Mouse (Mus musculus) forebrain, embryonic 15.5 days (tissue): ENCODE measurements around the gene Tmem212. TPM values are rescaled to one million over a fixed set of nuclear protein-coding genes. Genes with fewer than 3 reads are reported as not detected.

ENCODE experiments used
- ATAC-seq: fragments of 200-750 bp; cut with Nextera tagmentation; replicated peaks from 2 replicates; pipeline ENCODE4 v1.8.0; 2017; ENCODE audit warnings: mild to moderate bottlenecking, moderate TSS enrichment, moderate library complexity
- H3K27ac ChIP-seq: fragments of 300-500 bp; sonication (generic); replicated peaks from 2 replicates; pipeline ENCODE4 v1.5.1; 2015; ENCODE audit warnings: mild to moderate bottlenecking, inconsistent platforms
- H3K27me3 ChIP-seq: fragments of 300-500 bp; sonication (generic); 2 replicates; pipeline ENCODE4 v1.6.1; 2015; ENCODE audit warnings: inconsistent platforms
- H3K36me3 ChIP-seq: fragments of 300-500 bp; sonication (generic); 2 replicates; pipeline ENCODE4 v1.6.1; 2015; ENCODE audit warnings: mild to moderate bottlenecking, inconsistent platforms
- H3K4me1 ChIP-seq: fragments of 300-500 bp; sonication (generic); 2 replicates; pipeline ENCODE4 v1.6.1; 2015; ENCODE audit warnings: inconsistent platforms
- H3K4me2 ChIP-seq: fragments of 300-500 bp; sonication (generic); replicated peaks from 2 replicates; pipeline ENCODE4 v1.6.1; 2015; ENCODE audit warnings: mild to moderate bottlenecking, inconsistent platforms
- H3K4me3 ChIP-seq: fragments of 300-500 bp; sonication (generic); 2 replicates; pipeline ENCODE4 v1.5.1; 2015; ENCODE audit warnings: mild to moderate bottlenecking, inconsistent platforms
- H3K9ac ChIP-seq: fragments of 300-500 bp; sonication (generic); replicated peaks from 2 replicates; pipeline ENCODE4 v1.6.1; 2015; ENCODE audit warnings: mild to moderate bottlenecking, inconsistent platforms
- H3K9me3 ChIP-seq: fragments of 300-500 bp; sonication (generic); 2 replicates; pipeline ENCODE4 v1.6.1; 2016; ENCODE audit warnings: inconsistent platforms
- WGBS: fragments of 180-500 bp; shearing (Covaris S2); methylation state at CpG from one replicate; pipeline ENCODE4 v1.1.7; 2015; ENCODE audit warnings: mixed read lengths; 5-methylcytosine and 5-hydroxymethylcytosine counted together
- polyA plus RNA-seq: library from polyadenylated mRNA; unstranded; fragments of >200 nt; fragmentation: Nextera tagmentation; extraction: Ambion mirVana; gene quantifications from 2 replicates; pipeline ENCODE4 v1.2.1, GENCODE M21; 2015

Tmem212 gene
- polyA plus RNA-seq, 1 experiment from 2014 or later: not detected

GRCm38 (mm10) chr3:27827236-27827635, 68.9 kb downstream of the Tmem212 start:
- H3K4me3 ChIP-seq: no peak overlapping the region
- 89% methylated on average over 3 of the region's 3 CpGs for WGBS
- H3K27me3 ChIP-seq: no peaks in the 10 kb centered on the region
- H3K4me1 ChIP-seq: no peaks in the 10 kb centered on the region
- no peak for ATAC-seq
- no peaks in the 10 kb centered on the region for H3K36me3 ChIP-seq
- H3K9ac ChIP-seq: no peak overlapping the region
- H3K4me2 ChIP-seq: no peak overlapping the region
- no peaks in the 10 kb centered on the region for H3K9me3 ChIP-seq
- H3K27ac ChIP-seq: no peak overlapping the region

DNA sequence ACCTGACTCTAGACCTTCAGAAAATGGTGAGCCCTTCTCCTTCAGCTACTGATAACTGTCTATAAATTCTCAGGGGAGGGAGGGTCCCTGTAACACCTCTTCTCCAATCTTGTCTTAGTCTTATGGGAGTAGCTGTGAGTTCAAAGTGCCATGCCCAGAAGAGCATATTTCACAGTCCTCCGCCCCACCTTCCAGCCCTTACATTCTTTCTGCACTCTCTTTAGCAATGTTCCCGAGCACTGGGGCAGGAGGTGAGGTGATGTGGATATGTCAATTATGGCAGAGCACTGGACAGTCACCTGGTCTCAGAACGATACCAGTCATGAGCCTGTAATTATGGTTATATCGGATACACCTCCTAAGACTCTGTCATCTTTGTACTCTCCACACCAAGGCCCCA, 70.2 kb downstream of the Tmem212 start:
- no peak overlapping the region for H3K4me2 ChIP-seq
- no peak overlapping the region for H3K27ac ChIP-seq
- WGBS: 91% methylated on average over 4 of the region's 4 CpGs
- no peak for ATAC-seq
- no peaks in the 10 kb centered on the region for H3K4me1 ChIP-seq
- H3K9me3 ChIP-seq: no peaks in the 10 kb centered on the region
- H3K27me3 ChIP-seq: no peaks in the 10 kb centered on the region
- H3K9ac ChIP-seq: no peak overlapping the region
- H3K4me3 ChIP-seq: no peak overlapping the region
- no peaks in the 10 kb centered on the region for H3K36me3 ChIP-seq

Other genes with a start within 250 kb of the Tmem212 start
- gene Fndc3b, start 185.1 kb downstream of the Tmem212 start, polyA plus RNA-seq: 6.1 and 7.7 TPM in 2 replicates
- gene Pld1, start 42.3 kb upstream of the Tmem212 start, polyA plus RNA-seq: 2.1 and 2.2 TPM in 2 replicates